Mouse (Mus musculus): ENCODE measurements around the gene Gm813. TPM values are rescaled to one million over a fixed set of nuclear protein-coding genes. Genes with fewer than 3 reads are reported as not detected.

Gm813 gene
- total and polyA plus RNA-seq, 3 experiments = not detected

GRCm38 (mm10) chr16:58573949-58574722 is 42.6 kb downstream of the Gm813 start:
- no peak overlapping the region for H3K4me3 ChIP-seq (replicated peaks in 1 of 3; ENCODE audit: low read depth in 2 of 3, low read length in 2 of 3, poor library complexity in 1 of 3)
- dilution Hi-C loops (cut with MboI; ENCODE audit: extremely low pct_ligation_motif_present, extremely low pct_unique_long_range_greater_than_20kb, low sequenced_read_pairs) (no loop called here), in situ Hi-C loops (cut with MboI; ENCODE audit: low pct_ligation_motif_present, low pct_unique_long_range_greater_than_20kb, low sequenced_read_pairs) (no loop called here)
- DNase-seq (ENCODE audit: extremely low read depth) = no peak
- H3K27ac ChIP-seq (ENCODE audit: insufficient read depth, low read depth) = no peak overlapping the region
- no peak overlapping the region for H3K9ac ChIP-seq (ENCODE audit: insufficient read depth, low read depth)
- no peaks in the 10 kb centered on the region for H3K27me3 ChIP-seq (replicated peaks)
- H3K4me2 ChIP-seq (ENCODE audit: insufficient read depth, low read depth, poor library complexity, severe bottlenecking) = no peak overlapping the region
- H3K4me1 ChIP-seq (ENCODE audit: control insufficient read depth in 1 of 2, insufficient read depth in 2 of 2) = no peaks in the 10 kb centered on the region
- no peaks in the 10 kb centered on the region for H3K9me3 ChIP-seq (replicated peaks; ENCODE audit: low read length)
- no peaks in the 10 kb centered on the region for H3K79me2 ChIP-seq (replicated peaks; ENCODE audit: control insufficient read depth, extremely low read depth, insufficient read depth, poor library complexity, severe bottlenecking)
- TF ChIP-seq POLR2A (IDR thresholded peaks at IDR 0.05; ENCODE audit: low read depth, low read length) (no peak), RAD21 (IDR thresholded peaks at IDR 0.05; ENCODE audit: low read depth, low read length) (no peak), TBP (conservative IDR thresholded peaks at IDR 0.05; ENCODE audit: low read depth, low read length) (no peak), MAX (IDR thresholded peaks at IDR 0.05; ENCODE audit: low read length) (no peak), JUND (conservative IDR thresholded peaks at IDR 0.05; ENCODE audit: low read depth, low read length) (no peak)
- no peaks in the 10 kb centered on the region for H3K36me3 ChIP-seq (replicated peaks in 1 of 2; ENCODE audit: control insufficient read depth in 1 of 2, insufficient read depth in 1 of 2, low read length in 1 of 2)

- Histone ChIP-seq H3K4me2 (ENCODE audit: insufficient read depth, low read depth, poor library complexity, severe bottlenecking) (no peak overlapping the region), H3K4me1 (ENCODE audit: control insufficient read depth in 1 of 2, insufficient read depth in 2 of 2) (no peaks in the 10 kb centered on the region), H3K79me2 (replicated peaks; ENCODE audit: control insufficient read depth, extremely low read depth, insufficient read depth, poor library complexity, severe bottlenecking) (no peaks in the 10 kb centered on the region), H3K9me3 (replicated peaks; ENCODE audit: low read length) (no peaks in the 10 kb centered on the region), H3K4me3 (replicated peaks in 1 of 3; ENCODE audit: low read depth in 2 of 3, low read length in 2 of 3, poor library complexity in 1 of 3) (no peak overlapping the region), H3K9ac (ENCODE audit: insufficient read depth, low read depth) (no peak overlapping the region), H3K27me3 (replicated peaks) (no peaks in the 10 kb centered on the region), H3K36me3 (replicated peaks in 1 of 2; ENCODE audit: control insufficient read depth in 1 of 2, insufficient read depth in 1 of 2, low read length in 1 of 2) (no peaks in the 10 kb centered on the region), H3K27ac (ENCODE audit: insufficient read depth, low read depth) (no peak overlapping the region)
- in situ Hi-C loops (cut with MboI; ENCODE audit: low pct_ligation_motif_present, low pct_unique_long_range_greater_than_20kb, low sequenced_read_pairs) = no loop called here
- TF ChIP-seq RAD21 (IDR thresholded peaks at IDR 0.05; ENCODE audit: low read depth, low read length) (no peak), NRF1 (IDR thresholded peaks at IDR 0.05; ENCODE audit: low read depth, low read length) (no peak), RCOR1 (conservative IDR thresholded peaks at IDR 0.05; ENCODE audit: low read depth, low read length) (no peak), SIN3A (IDR thresholded peaks at IDR 0.05; ENCODE audit: low read length) (no peak), ZKSCAN1 (IDR thresholded peaks at IDR 0.05; ENCODE audit: borderline replicate concordance, low read depth, low read length) (no peak), MYC (IDR thresholded peaks at IDR 0.05; ENCODE audit: low read depth, low read length) (no peak), KAT2A (IDR thresholded peaks at IDR 0.05; ENCODE audit: insufficient replicate concordance, low read length) (no peak), CTCF (conservative IDR thresholded peaks at IDR 0.05 in 1 of 2, IDR thresholded peaks at IDR 0.05 in 1 of 2; ENCODE audit: low read depth in 2 of 2, low read length in 2 of 2) (no peak), MEF2A (IDR thresholded peaks at IDR 0.05; ENCODE audit: borderline replicate concordance, low read depth, low read length) (no peak), BHLHE40 (IDR thresholded peaks at IDR 0.05; ENCODE audit: low read depth, low read length) (no peak), SMC3 (IDR thresholded peaks at IDR 0.05; ENCODE audit: low read depth, low read length) (no peak), ZNF384 (IDR thresholded peaks at IDR 0.05; ENCODE audit: low read depth, low read length) (no peak), IRF4 (IDR thresholded peaks at IDR 0.05; ENCODE audit: low read depth, low read length) (no peak)
- no peak for DNase-seq (ENCODE audit: extremely low read depth)
- dilution Hi-C loops (cut with MboI; ENCODE audit: extremely low pct_ligation_motif_present, extremely low pct_unique_long_range_greater_than_20kb, low sequenced_read_pairs) = no loop called here
Observed at GRCm38 (mm10) chr16:58570694-58571264, 46.0 kb downstream of the Gm813 start.

Other genes with a start within 250 kb of the Gm813 start
- gene Dcbld2, start 208.5 kb downstream of the Gm813 start, total RNA-seq (2012; rRNA removed) = 3.3 and 3.4 TPM in 2 replicates
- 3.7 and 4.1 TPM in 2 replicates for gene Dcbld2, start 208.5 kb downstream of the Gm813 start, total RNA-seq (2014; rRNA removed)
- 1.9 and 2.2 TPM in 2 replicates for gene Dcbld2, start 208.5 kb downstream of the Gm813 start, polyA plus RNA-seq (2012; ENCODE audit: insufficient read length, low read depth)
- gene St3gal6, start 92.7 kb downstream of the Gm813 start, total RNA-seq (2012; rRNA removed) = 149 and 167 TPM in 2 replicates
- 225 and 240 TPM in 2 replicates for gene St3gal6, start 92.7 kb downstream of the Gm813 start, total RNA-seq (2014; rRNA removed)
- gene St3gal6, start 92.7 kb downstream of the Gm813 start, polyA plus RNA-seq (2012; ENCODE audit: insufficient read length, low read depth) = 391 and 420 TPM in 2 replicates
- 0.17 and 0.21 TPM in 2 replicates for gene E330017A01Rik, start 21.8 kb upstream of the Gm813 start, total RNA-seq (2012; rRNA removed)
- gene E330017A01Rik, start 21.8 kb upstream of the Gm813 start, total RNA-seq (2014; rRNA removed) = not detected in 2 replicates
- gene E330017A01Rik, start 21.8 kb upstream of the Gm813 start, polyA plus RNA-seq (2012; ENCODE audit: insufficient read length, low read depth) = not detected in 2 replicates
- gene Cpox, start 53.3 kb upstream of the Gm813 start, total RNA-seq (2012; rRNA removed) = 77.2 and 91.4 TPM in 2 replicates
- gene Cpox, start 53.3 kb upstream of the Gm813 start, total RNA-seq (2014; rRNA removed) = 70.3 and 74.5 TPM in 2 replicates
- 72.3 and 75.6 TPM in 2 replicates for gene Cpox, start 53.3 kb upstream of the Gm813 start, polyA plus RNA-seq (2012; ENCODE audit: insufficient read length, low read depth)
- 13.8 and 14.5 TPM in 2 replicates for gene Gpr15, start 102.1 kb upstream of the Gm813 start, total RNA-seq (2012; rRNA removed)
- gene Gpr15, start 102.1 kb upstream of the Gm813 start, total RNA-seq (2014; rRNA removed) = 8.3 and 8.7 TPM in 2 replicates
- 3.9 and 4.7 TPM in 2 replicates for gene Gpr15, start 102.1 kb upstream of the Gm813 start, polyA plus RNA-seq (2012; ENCODE audit: insufficient read length, low read depth)
- gene Cldnd1, start 110.9 kb upstream of the Gm813 start, total RNA-seq (2012; rRNA removed) = 59.9 and 63.8 TPM in 2 replicates
- 78.0 and 78.7 TPM in 2 replicates for gene Cldnd1, start 110.9 kb upstream of the Gm813 start, total RNA-seq (2014; rRNA removed)
- 65.6 and 80.6 TPM in 2 replicates for gene Cldnd1, start 110.9 kb upstream of the Gm813 start, polyA plus RNA-seq (2012; ENCODE audit: insufficient read length, low read depth)
- not detected in 2 replicates for gene Olfr172, start 146.2 kb upstream of the Gm813 start, total RNA-seq (2012; rRNA removed)
- not detected in 2 replicates for gene Olfr172, start 146.2 kb upstream of the Gm813 start, total RNA-seq (2014; rRNA removed)
- not detected in 2 replicates for gene Olfr172, start 146.2 kb upstream of the Gm813 start, polyA plus RNA-seq (2012; ENCODE audit: insufficient read length, low read depth)
- not detected in 2 replicates for gene Olfr173, start 183.3 kb upstream of the Gm813 start, total RNA-seq (2012; rRNA removed)
- gene Olfr173, start 183.3 kb upstream of the Gm813 start, total RNA-seq (2014; rRNA removed) = not detected in 2 replicates
- gene Olfr173, start 183.3 kb upstream of the Gm813 start, polyA plus RNA-seq (2012; ENCODE audit: insufficient read length, low read depth) = not detected in 2 replicates
- 0.38 and 0.89 TPM in 2 replicates for gene Olfr175-ps1, start 209.8 kb upstream of the Gm813 start, total RNA-seq (2012; rRNA removed)
- 3.1 and 3.3 TPM in 2 replicates for gene Olfr175-ps1, start 209.8 kb upstream of the Gm813 start, total RNA-seq (2014; rRNA removed)
- gene Olfr175-ps1, start 209.8 kb upstream of the Gm813 start, polyA plus RNA-seq (2012; ENCODE audit: insufficient read length, low read depth) = 0.46 and 0.70 TPM in 2 replicates

All from CH12.LX (cell line).